Mouse (Mus musculus): Measurements from ENCODE around the gene Hcn1. TPM values are rescaled to one million over a fixed set of nuclear protein-coding genes. Genes with fewer than 3 reads are reported as not detected.

Gene Hcn1
- polyA plus RNA-seq, 1 experiment, result 0.04 TPM

- Histone ChIP-seq H3K79me2 (ENCODE audit: control insufficient read depth, insufficient read depth) (no peaks in the 10 kb centered on the region), H3K79me3 (ENCODE audit: low read depth) (no peaks in the 10 kb centered on the region), H3K4me3 (ENCODE audit: insufficient read depth, poor library complexity, severe bottlenecking) (no peak overlapping the region), H3ac (ENCODE audit: control insufficient read depth, insufficient read length, low read depth) (no peak overlapping the region), H3K27me3 (ENCODE audit: control insufficient read depth, insufficient read depth, insufficient read length) (no peaks in the 10 kb centered on the region), H3K36me3 (ENCODE audit: control insufficient read depth, insufficient read depth) (no peaks in the 10 kb centered on the region)
- TF ChIP-seq USF1 (IDR thresholded peaks at IDR 0.05; ENCODE audit: low read depth) (no peak), CEBPB (IDR thresholded peaks at IDR 0.05; ENCODE audit: low read depth) (no peak), CTCF (IDR thresholded peaks at IDR 0.05; ENCODE audit: control insufficient read depth, insufficient read depth, insufficient read length) (no peak), MYOG (IDR thresholded peaks at IDR 0.05; ENCODE audit: control insufficient read depth, extremely low read depth, insufficient read length) (no peak), MAX (IDR thresholded peaks at IDR 0.05) (no peak), FOSL1 (IDR thresholded peaks at IDR 0.05; ENCODE audit: insufficient read depth, low read length, poor library complexity, severe bottlenecking) (no peak), MYOD1 (IDR thresholded peaks at IDR 0.05; ENCODE audit: control insufficient read depth, insufficient read length, low read depth) (no peak)
Observed at GRCm38 (mm10) chr13:117907801-117908200, 305.7 kb downstream of the Hcn1 start.

- Histone ChIP-seq H3K4me3 (ENCODE audit: insufficient read depth, poor library complexity, severe bottlenecking) (no peak overlapping the region), H3K79me3 (ENCODE audit: low read depth) (no peaks in the 10 kb centered on the region), H3K79me2 (ENCODE audit: control insufficient read depth, insufficient read depth) (no peaks in the 10 kb centered on the region), H3K27me3 (ENCODE audit: control insufficient read depth, insufficient read depth, insufficient read length) (no peaks in the 10 kb centered on the region), H3ac (ENCODE audit: control insufficient read depth, insufficient read length, low read depth) (no peak overlapping the region), H3K36me3 (ENCODE audit: control insufficient read depth, insufficient read depth) (no peaks in the 10 kb centered on the region)
- TF ChIP-seq CTCF (IDR thresholded peaks at IDR 0.05; ENCODE audit: control insufficient read depth, insufficient read depth, insufficient read length) (no peak), CEBPB (IDR thresholded peaks at IDR 0.05; ENCODE audit: low read depth) (no peak), MAX (IDR thresholded peaks at IDR 0.05) (no peak), MYOD1 (IDR thresholded peaks at IDR 0.05; ENCODE audit: control insufficient read depth, insufficient read length, low read depth) (no peak), USF1 (IDR thresholded peaks at IDR 0.05; ENCODE audit: low read depth) (no peak), MYOG (IDR thresholded peaks at IDR 0.05; ENCODE audit: control insufficient read depth, extremely low read depth, insufficient read length) (no peak), FOSL1 (IDR thresholded peaks at IDR 0.05; ENCODE audit: insufficient read depth, low read length, poor library complexity, severe bottlenecking) (no peak)
Observed at GRCm38 (mm10) chr13:117929734-117930133, 327.6 kb downstream of the Hcn1 start.

- H3K27me3 ChIP-seq (ENCODE audit: control insufficient read depth, insufficient read depth, insufficient read length), result no peaks in the 10 kb centered on the region
- H3K79me3 ChIP-seq (ENCODE audit: low read depth), result no peaks in the 10 kb centered on the region
- H3ac ChIP-seq (ENCODE audit: control insufficient read depth, insufficient read length, low read depth), result no peak overlapping the region
- no peak overlapping the region for H3K4me3 ChIP-seq (ENCODE audit: insufficient read depth, poor library complexity, severe bottlenecking)
- H3K79me2 ChIP-seq (ENCODE audit: control insufficient read depth, insufficient read depth), result no peaks in the 10 kb centered on the region
- H3K36me3 ChIP-seq (ENCODE audit: control insufficient read depth, insufficient read depth), result no peaks in the 10 kb centered on the region
- TF ChIP-seq MYOD1 (IDR thresholded peaks at IDR 0.05; ENCODE audit: control insufficient read depth, insufficient read length, low read depth), result no peak
Observed at GRCm38 (mm10) chr13:117931746-117932145, 329.6 kb downstream of the Hcn1 start.

GRCm38 (mm10) chr13:117938761-117939160, 336.6 kb downstream of the Hcn1 start:
- TF ChIP-seq CEBPB (IDR thresholded peaks at IDR 0.05; ENCODE audit: low read depth) (no peak), MYOD1 (IDR thresholded peaks at IDR 0.05; ENCODE audit: control insufficient read depth, insufficient read length, low read depth) (no peak), FOSL1 (IDR thresholded peaks at IDR 0.05; ENCODE audit: insufficient read depth, low read length, poor library complexity, severe bottlenecking) (no peak), CTCF (IDR thresholded peaks at IDR 0.05; ENCODE audit: control insufficient read depth, insufficient read depth, insufficient read length) (no peak), USF1 (IDR thresholded peaks at IDR 0.05; ENCODE audit: low read depth) (no peak), MAX (IDR thresholded peaks at IDR 0.05) (no peak), MYOG (IDR thresholded peaks at IDR 0.05; ENCODE audit: control insufficient read depth, extremely low read depth, insufficient read length) (no peak)
- Histone ChIP-seq H3K36me3 (ENCODE audit: control insufficient read depth, insufficient read depth) (no peaks in the 10 kb centered on the region), H3K4me3 (ENCODE audit: insufficient read depth, poor library complexity, severe bottlenecking) (no peak overlapping the region), H3K27me3 (ENCODE audit: control insufficient read depth, insufficient read depth, insufficient read length) (no peaks in the 10 kb centered on the region), H3ac (ENCODE audit: control insufficient read depth, insufficient read length, low read depth) (no peak overlapping the region), H3K79me3 (ENCODE audit: low read depth) (no peaks in the 10 kb centered on the region), H3K79me2 (ENCODE audit: control insufficient read depth, insufficient read depth) (no peaks in the 10 kb centered on the region)

GRCm38 (mm10) chr13:117940536-117941280, 338.6 kb downstream of the Hcn1 start:
- no peaks in the 10 kb centered on the region for H3K36me3 ChIP-seq (ENCODE audit: control insufficient read depth, insufficient read depth)
- H3K79me3 ChIP-seq (ENCODE audit: low read depth), result no peaks in the 10 kb centered on the region
- H3K27me3 ChIP-seq (ENCODE audit: control insufficient read depth, insufficient read depth, insufficient read length), result no peaks in the 10 kb centered on the region
- H3ac ChIP-seq (ENCODE audit: control insufficient read depth, insufficient read length, low read depth), result no peak overlapping the region
- no peaks in the 10 kb centered on the region for H3K79me2 ChIP-seq (ENCODE audit: control insufficient read depth, insufficient read depth)
- no peak for TF ChIP-seq CEBPB (IDR thresholded peaks at IDR 0.05; ENCODE audit: low read depth)
- no peak for TF ChIP-seq MAX (IDR thresholded peaks at IDR 0.05)
- TF ChIP-seq MYOD1 (IDR thresholded peaks at IDR 0.05; ENCODE audit: control insufficient read depth, insufficient read length, low read depth), result no peak
- TF ChIP-seq MYOG (IDR thresholded peaks at IDR 0.05; ENCODE audit: control insufficient read depth, extremely low read depth, insufficient read length), result no peak
- no peak for TF ChIP-seq FOSL1 (IDR thresholded peaks at IDR 0.05; ENCODE audit: insufficient read depth, low read length, poor library complexity, severe bottlenecking)
- TF ChIP-seq USF1 (IDR thresholded peaks at IDR 0.05; ENCODE audit: low read depth), result no peak
- no peak for TF ChIP-seq CTCF (IDR thresholded peaks at IDR 0.05; ENCODE audit: control insufficient read depth, insufficient read depth, insufficient read length)
- no peak overlapping the region for H3K4me3 ChIP-seq (ENCODE audit: insufficient read depth, poor library complexity, severe bottlenecking)

GRCm38 (mm10) chr13:117946843-117947242, 344.7 kb downstream of the Hcn1 start:
- Histone ChIP-seq H3K79me3 (ENCODE audit: low read depth) (no peaks in the 10 kb centered on the region), H3K27me3 (ENCODE audit: control insufficient read depth, insufficient read depth, insufficient read length) (no peaks in the 10 kb centered on the region), H3K79me2 (ENCODE audit: control insufficient read depth, insufficient read depth) (no peaks in the 10 kb centered on the region), H3ac (ENCODE audit: control insufficient read depth, insufficient read length, low read depth) (no peak overlapping the region), H3K36me3 (ENCODE audit: control insufficient read depth, insufficient read depth) (no peaks in the 10 kb centered on the region), H3K4me3 (ENCODE audit: insufficient read depth, poor library complexity, severe bottlenecking) (no peak overlapping the region)
- TF ChIP-seq MYOD1 (IDR thresholded peaks at IDR 0.05; ENCODE audit: control insufficient read depth, insufficient read length, low read depth), result no peak
- TF ChIP-seq FOSL1 (IDR thresholded peaks at IDR 0.05; ENCODE audit: insufficient read depth, low read length, poor library complexity, severe bottlenecking), result no peak
- TF ChIP-seq USF1 (IDR thresholded peaks at IDR 0.05; ENCODE audit: low read depth), result no peak
- no peak for TF ChIP-seq CTCF (IDR thresholded peaks at IDR 0.05; ENCODE audit: control insufficient read depth, insufficient read depth, insufficient read length)
- no peak for TF ChIP-seq CEBPB (IDR thresholded peaks at IDR 0.05; ENCODE audit: low read depth)
- no peak for TF ChIP-seq MAX (IDR thresholded peaks at IDR 0.05)
- no peak for TF ChIP-seq MYOG (IDR thresholded peaks at IDR 0.05; ENCODE audit: control insufficient read depth, extremely low read depth, insufficient read length)
